ENCODE assay signal across 14 mouse cellular contexts in genomic region chr7:117436892-117437291, GRCm38 (mm10). TPM values are rescaled to one million over a fixed set of nuclear protein-coding genes. Genes with fewer than 3 reads are reported as not detected.
DNase-seq lines count a peak whose midpoint lies in the region; ATAC-seq lines count a peak whose summit lies in the region.
"Had no signal": no experiment of that assay in that cellular context is flagged by ENCODE, and none has a peak within 500 bp of the region (broad histone marks: within the 10 kb centered on the region; RNA-seq: fewer than 3 reads in every experiment).

No protein-coding gene starts in this region.

- H3K9me3 ChIP-seq in midbrain, embryonic 13.5 days = no peaks in the 10 kb centered on the region
- H3K9me3 ChIP-seq in midbrain, embryonic 11.5 days (ENCODE audit: control insufficient read depth, low read length) = no peaks in the 10 kb centered on the region
- H3K9me3 ChIP-seq: kidney, embryonic 15.5 days had no signal

- H3K27me3 ChIP-seq in midbrain, embryonic 13.5 days = no peaks in the 10 kb centered on the region
- no peaks in the 10 kb centered on the region for H3K27me3 ChIP-seq in midbrain, embryonic 11.5 days (ENCODE audit: control insufficient read depth, insufficient read depth, low read length)
- H3K27me3 ChIP-seq: kidney, embryonic 15.5 days had no signal

- no peak overlapping the region for H3K4me3 ChIP-seq in midbrain, embryonic 13.5 days (replicated peaks)
- H3K4me3 ChIP-seq in midbrain, embryonic 11.5 days (ENCODE audit: low read depth, low read length) = no peak overlapping the region
- H3K4me3 ChIP-seq: kidney, embryonic 15.5 days had no signal

- H3K9ac ChIP-seq in midbrain, embryonic 13.5 days (replicated peaks) = no peak overlapping the region
- no peak overlapping the region for H3K9ac ChIP-seq in midbrain, embryonic 11.5 days (ENCODE audit: low read length)
- H3K9ac ChIP-seq: kidney, embryonic 15.5 days; lung, embryonic 14.5 days had no signal

- 90% methylated on average over 11 of the region's 11 CpGs for WGBS in midbrain, embryonic 13.5 days
- 91% methylated on average over 11 of the region's 11 CpGs for WGBS in midbrain, embryonic 11.5 days

- H3K36me3 ChIP-seq in midbrain, embryonic 13.5 days = no peaks in the 10 kb centered on the region
- H3K36me3 ChIP-seq in midbrain, embryonic 11.5 days (ENCODE audit: control insufficient read depth, insufficient read depth, low read length) = no peaks in the 10 kb centered on the region
- H3K36me3 ChIP-seq: kidney, embryonic 15.5 days had no signal

- 0 out of 2 replicates have a peak overlapping the region, but pooled peaks have one; percentile 25 for H3K27ac ChIP-seq in midbrain, embryonic 13.5 days
- H3K27ac ChIP-seq in midbrain, embryonic 11.5 days (ENCODE audit: low read depth, low read length) = no peak overlapping the region
- H3K27ac ChIP-seq: kidney, embryonic 15.5 days had no signal

- H3K4me1 ChIP-seq in midbrain, embryonic 13.5 days (replicated peaks) = peaks cover 19% of the 10 kb centered on the region
- peaks cover 4% of the 10 kb centered on the region for H3K4me1 ChIP-seq in midbrain, embryonic 11.5 days (ENCODE audit: control insufficient read depth, insufficient read depth, low read length)

- no peak for DNase-seq in frontal cortex, postnatal 25 days (ENCODE audit: low spot score in 2 of 2)
- DNase-seq in midbrain, embryonic 11.5 days (ENCODE audit: low spot score, missing footprints) = no peak
- peak; percentile 28 to 51 for DNase-seq in layer of hippocampus, postnatal 36 days
- peak; percentile 24 to 30 for DNase-seq in right cerebral cortex, postnatal 36 days (ENCODE audit: low spot score in 2 of 2)
- DNase-seq in retina, postnatal 1 day = no peak
- no peak for DNase-seq in cerebellum, adult 18-20 months
- DNase-seq: adrenal gland, adult 2 months; heart, adult 11 months; heart, postnatal 10 days; lung, embryonic 14.5 days; thymus, postnatal 25 days had no signal

- no peak overlapping the region for H3K4me2 ChIP-seq in midbrain, embryonic 13.5 days (replicated peaks)
- no peak overlapping the region for H3K4me2 ChIP-seq in midbrain, embryonic 11.5 days
- H3K4me2 ChIP-seq: kidney, embryonic 15.5 days; lung, embryonic 14.5 days had no signal

- peak; percentile 28; the same call in 1 of the 2 replicates for ATAC-seq in frontal cortex, adult (ENCODE audit: low TSS enrichment)
- no peak for ATAC-seq in midbrain, embryonic 13.5 days
- ATAC-seq in midbrain, embryonic 11.5 days (ENCODE audit: low FRiP score) = no peak

RNA-seq across cellular contexts. Expression of gene Xylt1, which starts 56.1 kb away (rescaled TPM):
- 1.2 and 1.7 TPM in 2 replicates for polyA plus RNA-seq in midbrain, embryonic 13.5 days (2015; fragmentation: Nextera tagmentation; extraction: Ambion mirVana)
- polyA plus RNA-seq in midbrain, embryonic 11.5 days (2014; fragmentation: Nextera tagmentation; extraction: Ambion mirVana) = 0.83 and 1.1 TPM in 2 replicates
- total RNA-seq in layer of hippocampus, postnatal 36 days (2021) = 10 to 100 TPM; 48.9 to 49.5 TPM

Comparison
In these comparisons a context has a peak if more than half of its experiments do, and no peak if none do; other contexts are left out.
1. DNase-seq: peak in layer of hippocampus, postnatal 36 days (2 of 2) and right cerebral cortex, postnatal 36 days (2 of 2); none in frontal cortex, postnatal 25 days (0 of 2), midbrain, embryonic 11.5 days (single experiment), retina, postnatal 1 day (single experiment) and cerebellum, adult 18-20 months (0 of 2).